Mouse (Mus musculus) gastrocnemius, adult 8-10 months (tissue): Measurements from ENCODE around the gene Mark2. TPM values are rescaled to one million over a fixed set of nuclear protein-coding genes. Genes with fewer than 3 reads are reported as not detected.

ENCODE experiments used
- total RNA-seq, 4 experiments: library from RNA; stranded (reverse); gene quantifications; 2 replicates each; pipeline ENCODE4 v1.2.4; 2022

Gene Mark2
- total RNA-seq, 4 experiments from 2014 or later: 31.8 to 40.1 (median 35.2) TPM

Other genes starting within 250 kb of the Mark2 start
- 1 to 10 TPM in 3 of 4 experiments, under 1 TPM in 1; 0.83 to 2.9 (median 1.7) TPM for gene Flrt1, start 236.1 kb downstream of the Mark2 start, total RNA-seq
- gene Otub1, start 135.5 kb downstream of the Mark2 start, total RNA-seq: 10 to 100 TPM; 39.9 to 54.3 (median 43.5) TPM
- 100 to 1,000 TPM in 1 of 4 experiments, 10 to 100 TPM in 3; 68.4 to 103 (median 82.9) TPM for gene Cox8a, start 124.2 kb downstream of the Mark2 start, total RNA-seq
- 10 to 100 TPM in 3 of 4 experiments, 1 to 10 TPM in 1; 9.2 to 12.4 (median 11.2) TPM for gene Naa40, start 100.7 kb downstream of the Mark2 start, total RNA-seq
- gene Rcor2, start 74.5 kb downstream of the Mark2 start, total RNA-seq: 1 to 10 TPM; 1.8 to 4.2 (median 2.1) TPM
- gene Spindoc, start 41.1 kb upstream of the Mark2 start, total RNA-seq: 1 to 10 TPM; 6.8 to 8.6 (median 7.3) TPM
- gene 2700081O15Rik, start 75.8 kb upstream of the Mark2 start, total RNA-seq: 1 to 10 TPM; 3.1 to 4.1 (median 3.8) TPM
- 10 to 100 TPM; 26.8 to 30.2 (median 27.1) TPM for gene Rtn3, start 141.4 kb upstream of the Mark2 start, total RNA-seq
- 1 to 10 TPM; 5.6 to 8.0 (median 7.1) TPM for gene Atl3, start 152.2 kb upstream of the Mark2 start, total RNA-seq
- gene Pla2g16, start 215.6 kb upstream of the Mark2 start, total RNA-seq: 100 to 1,000 TPM in 2 of 4 experiments, 10 to 100 TPM in 2; 97.9 to 127 (median 108) TPM